Mouse (Mus musculus) neutrophil, adult 83 days (primary cell): Measurements from ENCODE around the gene Wasf1. TPM values are rescaled to one million over a fixed set of nuclear protein-coding genes. Genes with fewer than 3 reads are reported as not detected.

Experiments used
- total RNA-seq, 2 experiments: library from RNA; stranded (reverse); gene quantifications; one replicate each; pipeline ENCODE4 v1.2.4; 2023

Gene Wasf1
- total RNA-seq = not detected

GRCm38 (mm10) chr10:40882831-40883643, at the start of gene Wasf1, which contains the start of gene Cdc40:
TSS of gene Wasf1 (plus strand) at chr10:40883475.
TSS of gene Cdc40 (minus strand) at chr10:40883311.

Other genes with a start within 250 kb of the Wasf1 start
- gene Mettl24, start 200.2 kb upstream of the Wasf1 start, total RNA-seq = not detected
- gene Cdc40, start 164 bp upstream of the Wasf1 start, total RNA-seq = 10 to 100 TPM; 41.8 to 46.7 TPM
- gene Gpr6, start 188.8 kb downstream of the Wasf1 start, total RNA-seq = not detected